Mouse (Mus musculus): ENCODE data around the gene 1700069L16Rik.

DNA sequence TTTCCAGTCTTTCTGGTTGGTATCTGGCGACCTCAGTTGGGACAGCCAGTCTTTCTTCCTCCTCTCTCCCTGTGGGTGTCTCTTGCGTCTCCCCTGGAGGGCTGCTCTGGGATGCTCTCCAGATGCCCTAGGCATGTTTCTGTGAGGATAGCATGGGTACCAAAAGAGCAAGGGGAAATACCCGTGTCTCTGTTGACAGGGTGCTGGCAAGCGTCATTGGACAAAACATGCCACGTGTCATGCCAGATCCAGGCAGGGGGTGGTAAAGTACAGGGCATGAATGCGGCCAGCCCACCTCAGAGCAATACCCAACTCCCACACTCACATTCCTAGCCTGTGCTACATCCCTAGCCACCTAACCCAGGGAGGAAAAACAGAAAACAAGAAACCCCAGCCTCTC is 2.0 kb upstream of the 1700069L16Rik start:
- TF ChIP-seq POLR2A (IDR thresholded peaks at IDR 0.05; ENCODE audit: extremely low read depth, insufficient read depth, low read length) (no peak), CTCF (IDR thresholded peaks at IDR 0.05; ENCODE audit: low read depth, low read length) (no peak)

Data from liver, adult 2 months (tissue).